Mouse (Mus musculus) lung, embryonic 14.5 days (tissue): ENCODE results near the gene Akt1. TPM values are rescaled to one million over a fixed set of nuclear protein-coding genes. Genes with fewer than 3 reads are reported as not detected.

Experiments
- ATAC-seq: fragments of 200-750 bp; cut with Nextera tagmentation; 2 replicates; pipeline ENCODE4 v1.8.0; 2017; ENCODE audit warnings: mild to moderate bottlenecking, moderate TSS enrichment, moderate library complexity; ENCODE audit not compliant: insufficient read depth
- DNase-seq: peaks from one replicate; pipeline ENCODE4 v3.0.0-alpha.2; 2015
- H3K27ac ChIP-seq: fragments of 300-500 bp; sonication (generic); 2 replicates; pipeline ENCODE4 v1.5.1; 2014; ENCODE audit warnings: low read depth, mild to moderate bottlenecking, moderate library complexity
- H3K27me3 ChIP-seq: fragments of 300-500 bp; sonication (generic); 2 replicates; pipeline ENCODE4 v1.6.1; 2014; ENCODE audit warnings: low read length, control low read depth; ENCODE audit not compliant: insufficient read depth
- H3K36me3 ChIP-seq: fragments of 300-500 bp; sonication (generic); 2 replicates; pipeline ENCODE4 v1.6.1; 2014; ENCODE audit warnings: control low read depth; ENCODE audit not compliant: insufficient read depth
- H3K4me1 ChIP-seq: fragments of 300-500 bp; sonication (generic); 2 replicates; pipeline ENCODE4 v1.6.1; 2014; ENCODE audit warnings: antibody characterized with exemption, control low read depth; ENCODE audit not compliant: insufficient read depth
- H3K4me2 ChIP-seq: fragments of 300-500 bp; sonication (generic); 2 replicates; pipeline ENCODE4 v1.6.1; 2014; ENCODE audit warnings: mild to moderate bottlenecking
- H3K4me3 ChIP-seq: fragments of 300-500 bp; sonication (generic); 2 replicates; pipeline ENCODE4 v1.5.1; 2014; ENCODE audit warnings: low read depth, low read length
- H3K9ac ChIP-seq: fragments of 300-500 bp; sonication (generic); 2 replicates; pipeline ENCODE4 v1.6.1; 2014
- H3K9me3 ChIP-seq: fragments of 300-500 bp; sonication (generic); 2 replicates; pipeline ENCODE4 v1.6.1; 2016; ENCODE audit warnings: low read depth, low read length, control low read depth
- CTCF ChIP-seq: IDR thresholded peaks from 2 replicates; pipeline ENCODE4 v1.5.1; 2016; ENCODE audit warnings: antibody characterized with exemption, low read depth
- WGBS: fragments of 180-500 bp; shearing (Covaris S2); extraction: QIAGEN DNeasy Blood & Tissue Kit; methylation state at CpG from one replicate; pipeline ENCODE4 v1.1.7; 2014; 5-methylcytosine and 5-hydroxymethylcytosine counted together
- polyA plus RNA-seq: library from polyadenylated mRNA; unstranded; fragments of >200 nt; fragmentation: Nextera tagmentation; extraction: Ambion mirVana; gene quantifications from 2 replicates; pipeline ENCODE4 v1.2.1, GENCODE M21; 2014

Akt1 gene
- polyA plus RNA-seq, 1 experiment from 2014 or later: 166 TPM

DNA sequence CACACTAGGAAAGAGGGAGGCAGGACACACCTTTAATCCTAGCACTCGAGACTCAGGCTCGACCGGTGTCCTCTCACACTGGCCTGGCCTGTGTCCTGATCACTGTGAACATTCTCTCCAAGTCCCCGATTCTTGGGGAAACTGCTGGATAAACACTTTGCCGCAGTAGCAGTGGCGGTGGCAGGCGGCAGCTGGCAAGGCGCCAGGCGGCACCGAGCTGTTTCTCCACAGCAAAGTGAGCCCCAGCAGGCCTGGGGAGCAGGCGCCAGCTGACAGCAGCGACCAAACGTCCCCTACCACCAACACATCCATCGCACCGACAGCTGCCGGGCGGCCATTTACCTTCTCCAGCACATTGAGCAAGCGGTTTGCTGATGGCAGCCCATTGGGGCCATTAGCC is 9.2 kb downstream of the Akt1 start:
- H3K27me3 ChIP-seq: no peaks in the 10 kb centered on the region
- H3K9me3 ChIP-seq: no peaks in the 10 kb centered on the region
- peaks cover 93% of the 10 kb centered on the region for H3K36me3 ChIP-seq
- peak overlapping the region; percentile 85 for H3K27ac ChIP-seq
- no peak for TF ChIP-seq CTCF
- DNase-seq (peak; percentile 94), ATAC-seq (peak; percentile 21)
- no peak overlapping the region for H3K4me3 ChIP-seq
- H3K4me2 ChIP-seq: peak overlapping the region; percentile 42
- H3K9ac ChIP-seq: peak overlapping the region; percentile 27; the same call in 1 of the 2 replicates
- WGBS: 8% methylated on average over 18 of the region's 18 CpGs
- peaks cover 64% of the 10 kb centered on the region for H3K4me1 ChIP-seq

DNA sequence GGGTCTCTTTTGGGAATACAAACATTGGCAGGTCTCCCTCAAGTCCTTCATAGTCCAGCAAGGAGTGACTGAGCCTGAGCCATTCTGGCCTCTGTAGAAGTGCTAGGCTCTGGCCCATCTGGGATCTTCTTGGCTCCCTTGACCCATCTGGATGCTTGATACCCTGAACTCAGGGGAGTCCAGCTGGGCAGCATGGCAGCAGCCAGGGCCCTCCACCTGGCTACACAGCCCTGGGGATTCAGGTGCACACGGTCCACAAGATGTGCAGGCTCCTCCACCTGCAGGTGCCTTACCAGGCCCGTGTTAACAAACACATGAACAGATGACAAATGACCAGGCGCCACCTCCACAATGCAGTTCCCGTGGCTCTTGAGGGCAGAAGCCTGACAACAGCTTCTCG is 10.0 kb downstream of the Akt1 start:
- Histone ChIP-seq H3K36me3 (peaks cover 91% of the 10 kb centered on the region), H3K4me1 (peaks cover 68% of the 10 kb centered on the region), H3K4me2 (peak overlapping the region; percentile 42), H3K4me3 (no peak overlapping the region), H3K9ac (no peak overlapping the region), H3K27me3 (no peaks in the 10 kb centered on the region), H3K9me3 (no peaks in the 10 kb centered on the region), H3K27ac (peak overlapping the region; percentile 85)
- TF ChIP-seq CTCF: no peak
- DNase-seq (no peak), ATAC-seq (no peak)
- 25% methylated on average over 5 of the region's 5 CpGs for WGBS

DNA sequence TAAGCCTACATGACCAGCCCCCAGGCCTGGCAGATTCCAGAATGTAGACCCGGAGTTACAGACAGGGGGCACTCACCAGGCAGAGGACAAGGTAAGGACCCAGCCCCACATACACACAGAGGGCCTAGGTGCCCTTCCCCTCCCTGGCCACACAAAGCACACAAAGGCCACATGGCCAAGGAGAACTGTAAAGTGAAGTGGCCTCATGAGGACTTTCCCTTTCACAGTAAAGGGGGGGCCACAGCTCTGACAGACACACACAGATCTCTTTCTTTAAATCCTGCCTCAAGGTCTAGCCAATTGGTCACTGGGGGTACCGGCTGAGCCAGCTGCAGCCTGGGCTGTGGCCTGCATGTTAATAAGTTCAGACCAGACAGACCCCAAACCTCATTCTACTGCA is 10.6 kb downstream of the Akt1 start:
- TF ChIP-seq CTCF: peak; percentile 10; the same call in 1 of the 2 replicates
- H3K4me3 ChIP-seq: no peak overlapping the region
- 0 out of 2 replicates have a peak overlapping the region, but pooled peaks have one; percentile 1 for H3K4me2 ChIP-seq
- peaks cover 69% of the 10 kb centered on the region for H3K4me1 ChIP-seq
- ATAC-seq (no peak), DNase-seq (peak; percentile 32)
- H3K27me3 ChIP-seq: no peaks in the 10 kb centered on the region
- H3K27ac ChIP-seq: peak overlapping the region; percentile 52; the same call in 1 of the 2 replicates
- no peak overlapping the region for H3K9ac ChIP-seq
- no peaks in the 10 kb centered on the region for H3K9me3 ChIP-seq
- 29% methylated on average over 2 of the region's 2 CpGs for WGBS
- peaks cover 91% of the 10 kb centered on the region for H3K36me3 ChIP-seq

DNA sequence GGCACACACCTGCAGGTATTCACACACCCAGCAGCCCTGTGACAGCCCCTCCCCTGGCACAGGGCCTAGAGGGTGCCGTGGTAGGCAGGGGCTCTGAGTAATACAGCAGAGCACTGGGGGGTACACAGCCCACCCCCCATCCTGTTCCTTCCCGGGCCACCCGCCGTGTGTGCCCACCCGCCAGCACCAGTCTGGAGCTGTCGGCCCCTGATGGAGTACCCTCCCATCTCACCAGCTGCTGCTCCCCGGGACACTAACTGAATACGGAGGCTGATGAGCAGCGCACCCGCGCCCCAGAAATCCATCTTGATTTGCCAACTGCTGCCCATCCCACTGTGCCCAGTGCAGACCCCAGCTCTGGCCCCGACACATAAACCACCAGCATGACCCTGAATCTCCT is 11.0 kb downstream of the Akt1 start:
- peak overlapping the region; percentile 52; the same call in 1 of the 2 replicates for H3K27ac ChIP-seq
- H3K4me1 ChIP-seq: peaks cover 72% of the 10 kb centered on the region
- 0 out of 2 replicates have a peak overlapping the region, but pooled peaks have one; percentile 1 for H3K4me2 ChIP-seq
- TF ChIP-seq CTCF: no peak
- WGBS: 74% methylated on average over 12 of the region's 12 CpGs
- DNase-seq (no peak), ATAC-seq (no peak)
- no peak overlapping the region for H3K9ac ChIP-seq
- no peaks in the 10 kb centered on the region for H3K9me3 ChIP-seq
- H3K36me3 ChIP-seq: peaks cover 91% of the 10 kb centered on the region
- no peak overlapping the region for H3K4me3 ChIP-seq
- no peaks in the 10 kb centered on the region for H3K27me3 ChIP-seq

DNA sequence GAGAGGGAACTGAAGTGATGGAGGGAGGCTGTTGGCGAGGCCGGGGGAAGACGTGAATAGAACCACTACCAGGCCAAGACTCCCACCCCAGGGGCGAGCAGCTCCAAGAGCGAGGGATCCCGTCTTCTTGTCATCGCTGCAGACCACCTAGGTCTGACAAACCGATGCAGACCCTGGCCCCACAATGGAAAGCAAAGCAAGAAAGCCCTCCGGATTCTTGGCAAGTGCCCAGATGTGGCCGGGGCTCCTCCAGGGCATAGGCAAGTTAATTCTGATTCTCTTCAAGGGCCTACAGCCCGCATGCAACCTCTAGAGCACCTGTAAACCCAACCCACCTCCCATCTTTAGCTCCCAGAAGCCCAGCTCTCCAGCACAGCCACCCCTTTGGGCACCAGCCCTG is 11.4 kb downstream of the Akt1 start:
- TF ChIP-seq CTCF: no peak
- Histone ChIP-seq H3K9me3 (no peaks in the 10 kb centered on the region), H3K36me3 (peaks cover 91% of the 10 kb centered on the region), H3K4me1 (peaks cover 72% of the 10 kb centered on the region), H3K27ac (peak overlapping the region; percentile 52), H3K9ac (no peak overlapping the region), H3K4me2 (peak overlapping the region; percentile 10; the same call in 1 of the 2 replicates), H3K4me3 (no peak overlapping the region), H3K27me3 (no peaks in the 10 kb centered on the region)
- ATAC-seq: no peak
- 74% methylated on average over 11 of the region's 11 CpGs for WGBS
- no peak for DNase-seq

DNA sequence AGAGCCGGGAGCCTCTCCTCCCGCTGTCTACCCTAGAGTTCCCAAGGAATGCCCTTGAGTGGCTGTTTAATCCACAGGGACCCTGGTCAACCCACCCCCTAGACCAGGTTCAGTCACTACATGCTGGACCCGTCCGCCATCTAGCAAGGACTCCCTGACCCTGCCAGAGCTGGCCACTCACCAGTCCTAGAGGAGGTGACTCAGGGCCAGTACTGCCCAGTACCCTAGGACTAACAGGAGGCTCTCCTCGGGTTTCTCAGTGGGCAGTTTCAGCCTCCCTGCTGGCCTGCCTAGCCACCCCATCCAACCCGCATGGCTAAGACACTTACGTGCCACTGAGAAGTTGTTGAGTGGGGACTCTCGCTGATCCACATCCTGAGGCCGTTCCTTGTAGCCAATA is 12.8 kb downstream of the Akt1 start:
- Histone ChIP-seq H3K27ac (peak overlapping the region; percentile 94), H3K9ac (peak overlapping the region; percentile 34), H3K4me1 (peaks cover 70% of the 10 kb centered on the region), H3K27me3 (no peaks in the 10 kb centered on the region), H3K9me3 (no peaks in the 10 kb centered on the region), H3K4me2 (peak overlapping the region; percentile 57; the same call in 1 of the 2 replicates), H3K4me3 (no peak overlapping the region), H3K36me3 (peaks cover 92% of the 10 kb centered on the region)
- ATAC-seq: no peak
- TF ChIP-seq CTCF: no peak
- DNase-seq: no peak
- WGBS: 54% methylated on average over 9 of the region's 9 CpGs

DNA sequence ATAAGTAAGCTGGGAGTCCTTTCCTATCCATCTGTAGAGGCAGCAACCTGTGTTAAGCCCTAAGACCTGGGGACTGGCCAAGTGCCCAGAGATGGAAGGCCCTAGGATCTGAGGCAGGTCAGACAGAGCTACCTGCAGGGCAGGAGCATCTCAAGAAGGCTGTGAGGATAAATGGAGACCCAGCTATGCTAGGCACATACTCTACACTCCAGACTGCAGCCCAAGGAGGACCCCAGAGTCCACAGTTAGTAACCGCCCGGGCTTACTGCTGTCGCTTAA is 13.4 kb downstream of the Akt1 start:
- ATAC-seq (no peak), DNase-seq (peak; percentile 35)
- peak overlapping the region; percentile 94 for H3K27ac ChIP-seq
- H3K4me1 ChIP-seq: peaks cover 64% of the 10 kb centered on the region
- 0 out of 2 replicates have a peak overlapping the region, but pooled peaks have one; percentile 17 for H3K9ac ChIP-seq
- no peaks in the 10 kb centered on the region for H3K27me3 ChIP-seq
- no peaks in the 10 kb centered on the region for H3K9me3 ChIP-seq
- peaks cover 92% of the 10 kb centered on the region for H3K36me3 ChIP-seq
- H3K4me2 ChIP-seq: peak overlapping the region; percentile 57
- TF ChIP-seq CTCF: no peak
- no peak overlapping the region for H3K4me3 ChIP-seq
- WGBS: 25% methylated on average over 3 of the region's 3 CpGs
